Mouse (Mus musculus) activated CD4-positive, CD25-positive, alpha-beta regulatory T cell, adult 9 weeks (primary cell): Measurements from ENCODE around the gene Olfr538. TPM values are rescaled to one million over a fixed set of nuclear protein-coding genes. Genes with fewer than 3 reads are reported as not detected.

Experiments used
- polyA plus RNA-seq: library from polyadenylated mRNA; unstranded; fragments of 100-300 nt; shearing (Covaris generic); gene quantifications from one replicate; pipeline ENCODE4 v1.2.1, GENCODE M21; 2017

Olfr538 gene
- polyA plus RNA-seq: not detected

GRCm38 (mm10) chr7:140567586-140567985 is at the start of gene Olfr538:
Gene Olfr538, plus strand, starts transcription at chr7:140567886.

GRCm38 (mm10) chr7:140600969-140601368 is 33.3 kb downstream of the Olfr538 start, which contains the start of gene Olfr46:
Gene Olfr46, plus strand, starts transcription at chr7:140601269.

Other genes starting within 250 kb of the Olfr538 start
- not detected for gene Olfr525, start 247.0 kb upstream of the Olfr538 start, polyA plus RNA-seq
- not detected for gene Olfr527, start 233.9 kb upstream of the Olfr538 start, polyA plus RNA-seq
- 0.27 TPM for gene Olfr60, start 206.2 kb upstream of the Olfr538 start, polyA plus RNA-seq
- not detected for gene Olfr530, start 191.6 kb upstream of the Olfr538 start, polyA plus RNA-seq
- not detected for gene Olfr531, start 165.0 kb upstream of the Olfr538 start, polyA plus RNA-seq
- gene Olfr532, start 146.2 kb upstream of the Olfr538 start, polyA plus RNA-seq: not detected
- gene Olfr533, start 104.5 kb upstream of the Olfr538 start, polyA plus RNA-seq: not detected
- gene Olfr535, start 83.7 kb upstream of the Olfr538 start, polyA plus RNA-seq: not detected
- not detected for gene Olfr536, start 60.5 kb upstream of the Olfr538 start, polyA plus RNA-seq
- not detected for gene Olfr46, start 33.4 kb downstream of the Olfr538 start, polyA plus RNA-seq
- not detected for gene Olfr61, start 61.1 kb downstream of the Olfr538 start, polyA plus RNA-seq
- not detected for gene Olfr53, start 78.6 kb downstream of the Olfr538 start, polyA plus RNA-seq
- not detected for gene Olfr539, start 92.0 kb downstream of the Olfr538 start, polyA plus RNA-seq
- gene Olfr45, start 114.1 kb downstream of the Olfr538 start, polyA plus RNA-seq: 0.09 TPM
- gene Olfr541, start 129.4 kb downstream of the Olfr538 start, polyA plus RNA-seq: not detected
- gene Cyp2e1, start 195.9 kb downstream of the Olfr538 start, polyA plus RNA-seq: not detected
- gene Syce1, start 220.0 kb downstream of the Olfr538 start, polyA plus RNA-seq: 0.18 TPM